Mouse (Mus musculus): ENCODE results near the gene Ccnf. TPM values are rescaled to one million over a fixed set of nuclear protein-coding genes. Genes with fewer than 3 reads are reported as not detected.

The Ccnf gene
- polyA plus RNA-seq, 1 experiment from 2014 or later = 49.4 TPM

- H3K4me1 ChIP-seq (replicated peaks) = peaks cover 9% of the 10 kb centered on the region
- no peaks in the 10 kb centered on the region for H3K36me3 ChIP-seq
- H3K4me2 ChIP-seq = no peak overlapping the region
- H3K4me3 ChIP-seq = no peak overlapping the region
- ATAC-seq (ENCODE audit: insufficient number of reproducible peaks, low FRiP score) = no peak
- WGBS = 2% methylated on average over 3 of the region's 3 CpGs
- no peak overlapping the region for H3K9ac ChIP-seq
- H3K9me3 ChIP-seq (replicated peaks) = no peaks in the 10 kb centered on the region
- no peaks in the 10 kb centered on the region for H3K27me3 ChIP-seq (replicated peaks)
- H3K27ac ChIP-seq (ENCODE audit: poor library complexity, severe bottlenecking) = no peak overlapping the region
Measured at GRCm38 (mm10) chr17:24173423-24173822, 77.9 kb downstream of the Ccnf start.

Small RNA genes within 50 kb of the gene (microRNA-seq; reads per million reads assigned to microRNA genes)
- gene Mir5134 (2.1 reads per million), gene Mir6965 (1.2 reads per million)

Other genes starting within 250 kb of the Ccnf start
- 0.35 and 0.41 TPM in 2 replicates for gene Prss27, start 213.3 kb downstream of the Ccnf start, polyA plus RNA-seq (2016; fragmentation: Nextera tagmentation; extraction: Ambion mirVana)
- 49.0 and 49.2 TPM in 2 replicates for gene Kctd5, start 178.0 kb downstream of the Ccnf start, polyA plus RNA-seq (2016; fragmentation: Nextera tagmentation; extraction: Ambion mirVana)
- 46.9 and 48.6 TPM in 2 replicates for gene Pdpk1, start 100.6 kb downstream of the Ccnf start, polyA plus RNA-seq (2016; fragmentation: Nextera tagmentation; extraction: Ambion mirVana)
- 28.1 and 28.8 TPM in 2 replicates for gene Amdhd2, start 87.7 kb downstream of the Ccnf start, polyA plus RNA-seq (2016; fragmentation: Nextera tagmentation; extraction: Ambion mirVana)
- 534 and 535 TPM in 2 replicates for gene Atp6v0c, start 81.8 kb downstream of the Ccnf start, polyA plus RNA-seq (2016; fragmentation: Nextera tagmentation; extraction: Ambion mirVana)
- gene Tbc1d24, start 45.9 kb downstream of the Ccnf start, polyA plus RNA-seq (2016; fragmentation: Nextera tagmentation; extraction: Ambion mirVana) = 5.1 and 5.3 TPM in 2 replicates
- gene Ntn3, start 42.0 kb downstream of the Ccnf start, polyA plus RNA-seq (2016; fragmentation: Nextera tagmentation; extraction: Ambion mirVana) = 2.0 and 2.6 TPM in 2 replicates
- 6.0 and 7.5 TPM in 2 replicates for gene Tedc2, start 30.6 kb downstream of the Ccnf start, polyA plus RNA-seq (2016; fragmentation: Nextera tagmentation; extraction: Ambion mirVana)
- not detected in 2 replicates for gene Abca17, start 99.6 kb upstream of the Ccnf start, polyA plus RNA-seq (2016; fragmentation: Nextera tagmentation; extraction: Ambion mirVana)
- gene Abca3, start 100.5 kb upstream of the Ccnf start, polyA plus RNA-seq (2016; fragmentation: Nextera tagmentation; extraction: Ambion mirVana) = 9.4 and 9.7 TPM in 2 replicates
- gene Rnps1, start 163.1 kb upstream of the Ccnf start, polyA plus RNA-seq (2016; fragmentation: Nextera tagmentation; extraction: Ambion mirVana) = 246 and 247 TPM in 2 replicates
- gene Eci1, start 175.2 kb upstream of the Ccnf start, polyA plus RNA-seq (2016; fragmentation: Nextera tagmentation; extraction: Ambion mirVana) = 209 and 215 TPM in 2 replicates
- 2.3 and 2.4 TPM in 2 replicates for gene Dnase1l2, start 191.6 kb upstream of the Ccnf start, polyA plus RNA-seq (2016; fragmentation: Nextera tagmentation; extraction: Ambion mirVana)
- gene E4f1, start 218.8 kb upstream of the Ccnf start, polyA plus RNA-seq (2016; fragmentation: Nextera tagmentation; extraction: Ambion mirVana) = 22.2 and 22.5 TPM in 2 replicates
- 71.9 and 73.7 TPM in 2 replicates for gene Pgp, start 218.9 kb upstream of the Ccnf start, polyA plus RNA-seq (2016; fragmentation: Nextera tagmentation; extraction: Ambion mirVana)
- gene Bricd5, start 222.4 kb upstream of the Ccnf start, polyA plus RNA-seq (2016; fragmentation: Nextera tagmentation; extraction: Ambion mirVana) = not detected in 2 replicates
- gene Mlst8, start 227.6 kb upstream of the Ccnf start, polyA plus RNA-seq (2016; fragmentation: Nextera tagmentation; extraction: Ambion mirVana) = 17.8 and 20.5 TPM in 2 replicates
- 0.64 and 0.77 TPM in 2 replicates for gene Caskin1, start 237.1 kb upstream of the Ccnf start, polyA plus RNA-seq (2016; fragmentation: Nextera tagmentation; extraction: Ambion mirVana)